Mouse (Mus musculus) ES-Bruce4 (cell line): ENCODE data around the gene Rasgrf2. TPM values are rescaled to one million over a fixed set of nuclear protein-coding genes. Genes with fewer than 3 reads are reported as not detected.

Experiments
- H3K27ac ChIP-seq: 2 replicates; pipeline ENCODE4 v1.5.1; 2012; ENCODE audit warnings: low read length, inconsistent platforms; ENCODE audit not compliant: insufficient read depth
- H3K27me3 ChIP-seq: 2 replicates; pipeline ENCODE4 v1.6.1; 2012; ENCODE audit warnings: mild to moderate bottlenecking, low read length, inconsistent platforms; ENCODE audit not compliant: control insufficient read depth, poor library complexity, insufficient read depth, severe bottlenecking
- H3K36me3 ChIP-seq: 2 replicates; pipeline ENCODE4 v1.6.1; 2012; ENCODE audit warnings: inconsistent platforms, mild to moderate bottlenecking, low read length, moderate library complexity; ENCODE audit not compliant: control insufficient read depth, poor library complexity, insufficient read depth, severe bottlenecking
- H3K4me1 ChIP-seq: one replicate; pipeline ENCODE4 v1.8.1; 2011; ENCODE audit warnings: low read length; ENCODE audit not compliant: control insufficient read depth, insufficient read depth
- H3K4me3 ChIP-seq: 2 replicates; pipeline ENCODE4 v1.5.1; 2011; ENCODE audit warnings: low read depth, mild to moderate bottlenecking, low read length
- H3K9ac ChIP-seq: 2 replicates; pipeline ENCODE4 v1.6.1; 2012; ENCODE audit warnings: low read depth, mild to moderate bottlenecking, inconsistent platforms; ENCODE audit not compliant: poor library complexity, severe bottlenecking
- H3K9me3 ChIP-seq: replicated peaks from 2 replicates; pipeline ENCODE4 v1.6.1; 2012; ENCODE audit warnings: mild to moderate bottlenecking, low read length, inconsistent platforms; ENCODE audit not compliant: control insufficient read depth, poor library complexity, insufficient read depth, severe bottlenecking
- CTCF ChIP-seq: IDR thresholded peaks from one replicate; pipeline ENCODE4 v1.8.1; 2011; ENCODE audit warnings: low read depth, low read length
- EP300 ChIP-seq: IDR thresholded peaks from 2 replicates; pipeline ENCODE4 v1.6.1; 2011; ENCODE audit warnings: low read depth, low read length; ENCODE audit not compliant: insufficient read depth
- POLR2A ChIP-seq: IDR thresholded peaks from one replicate; pipeline ENCODE4 v1.8.1; 2011; ENCODE audit warnings: low read length; ENCODE audit not compliant: insufficient read depth
- polyA plus RNA-seq: library from polyadenylated mRNA; stranded (reverse); fragments of >200 nt; gene quantifications from 2 replicates; pipeline ENCODE4 v1.2.4, GENCODE M21; 2011; ENCODE audit warnings: low read depth; ENCODE audit not compliant: missing spikeins, insufficient read depth, insufficient read length

Rasgrf2 gene
- polyA plus RNA-seq, 1 experiment, result not detected

GRCm38 (mm10) chr13:92104259-92104658 is 27.2 kb downstream of the Rasgrf2 start:
- TF ChIP-seq EP300 (no peak), CTCF (no peak), POLR2A (no peak)
- Histone ChIP-seq H3K9ac (no peak overlapping the region), H3K4me1 (no peaks in the 10 kb centered on the region), H3K27me3 (no peaks in the 10 kb centered on the region), H3K4me3 (no peak overlapping the region), H3K9me3 (no peaks in the 10 kb centered on the region), H3K36me3 (no peaks in the 10 kb centered on the region), H3K27ac (no peak overlapping the region)

GRCm38 (mm10) chr13:92098484-92098883 is 33.0 kb downstream of the Rasgrf2 start:
- no peak overlapping the region for H3K4me3 ChIP-seq
- no peaks in the 10 kb centered on the region for H3K27me3 ChIP-seq
- H3K9me3 ChIP-seq, result no peaks in the 10 kb centered on the region
- TF ChIP-seq POLR2A, result no peak
- TF ChIP-seq CTCF, result no peak
- no peak for TF ChIP-seq EP300
- H3K27ac ChIP-seq, result no peak overlapping the region
- H3K4me1 ChIP-seq, result no peaks in the 10 kb centered on the region
- no peak overlapping the region for H3K9ac ChIP-seq
- H3K36me3 ChIP-seq, result no peaks in the 10 kb centered on the region

- no peak for TF ChIP-seq POLR2A
- TF ChIP-seq CTCF, result no peak
- no peak for TF ChIP-seq EP300
- no peaks in the 10 kb centered on the region for H3K4me1 ChIP-seq
- no peaks in the 10 kb centered on the region for H3K36me3 ChIP-seq
- no peak overlapping the region for H3K4me3 ChIP-seq
- H3K9me3 ChIP-seq, result no peaks in the 10 kb centered on the region
- no peaks in the 10 kb centered on the region for H3K27me3 ChIP-seq
- H3K9ac ChIP-seq, result no peak overlapping the region
- H3K27ac ChIP-seq, result no peak overlapping the region
Measured at GRCm38 (mm10) chr13:92095131-92096090, 36.0 kb downstream of the Rasgrf2 start.

GRCm38 (mm10) chr13:92093712-92094290 is 37.7 kb downstream of the Rasgrf2 start:
- no peaks in the 10 kb centered on the region for H3K4me1 ChIP-seq
- H3K9me3 ChIP-seq, result no peaks in the 10 kb centered on the region
- no peak overlapping the region for H3K9ac ChIP-seq
- H3K4me3 ChIP-seq, result no peak overlapping the region
- H3K27me3 ChIP-seq, result no peaks in the 10 kb centered on the region
- no peak overlapping the region for H3K27ac ChIP-seq
- TF ChIP-seq EP300 (no peak), CTCF (no peak), POLR2A (no peak)
- no peaks in the 10 kb centered on the region for H3K36me3 ChIP-seq

GRCm38 (mm10) chr13:92073111-92073510 is 58.3 kb downstream of the Rasgrf2 start:
- Histone ChIP-seq H3K27ac (no peak overlapping the region), H3K9ac (no peak overlapping the region), H3K4me1 (no peaks in the 10 kb centered on the region), H3K9me3 (peaks cover 3% of the 10 kb centered on the region; the same call in 1 of the 2 replicates), H3K4me3 (no peak overlapping the region), H3K27me3 (no peaks in the 10 kb centered on the region), H3K36me3 (no peaks in the 10 kb centered on the region)
- TF ChIP-seq EP300, result no peak
- TF ChIP-seq POLR2A, result no peak
- no peak for TF ChIP-seq CTCF

GRCm38 (mm10) chr13:92068651-92069050 is 62.8 kb downstream of the Rasgrf2 start:
- no peaks in the 10 kb centered on the region for H3K27me3 ChIP-seq
- no peak overlapping the region for H3K9ac ChIP-seq
- H3K9me3 ChIP-seq, result peaks cover 3% of the 10 kb centered on the region; the same call in 1 of the 2 replicates
- no peaks in the 10 kb centered on the region for H3K36me3 ChIP-seq
- no peak overlapping the region for H3K27ac ChIP-seq
- H3K4me1 ChIP-seq, result no peaks in the 10 kb centered on the region
- no peak overlapping the region for H3K4me3 ChIP-seq
- TF ChIP-seq EP300, result no peak
- TF ChIP-seq CTCF, result no peak
- TF ChIP-seq POLR2A, result no peak
